Mouse (Mus musculus): Measurements from ENCODE around the gene Zfp410. TPM values are rescaled to one million over a fixed set of nuclear protein-coding genes. Genes with fewer than 3 reads are reported as not detected.
"Not testable (repeated sequence)": the region's sequence is repeated elsewhere in the genome, so short reads cannot be mapped to it uniquely, and the experiment has no call there.

The Zfp410 gene
- 10 to 100 TPM; 37.3 to 38.1 TPM for total RNA-seq (2021)

DNA sequence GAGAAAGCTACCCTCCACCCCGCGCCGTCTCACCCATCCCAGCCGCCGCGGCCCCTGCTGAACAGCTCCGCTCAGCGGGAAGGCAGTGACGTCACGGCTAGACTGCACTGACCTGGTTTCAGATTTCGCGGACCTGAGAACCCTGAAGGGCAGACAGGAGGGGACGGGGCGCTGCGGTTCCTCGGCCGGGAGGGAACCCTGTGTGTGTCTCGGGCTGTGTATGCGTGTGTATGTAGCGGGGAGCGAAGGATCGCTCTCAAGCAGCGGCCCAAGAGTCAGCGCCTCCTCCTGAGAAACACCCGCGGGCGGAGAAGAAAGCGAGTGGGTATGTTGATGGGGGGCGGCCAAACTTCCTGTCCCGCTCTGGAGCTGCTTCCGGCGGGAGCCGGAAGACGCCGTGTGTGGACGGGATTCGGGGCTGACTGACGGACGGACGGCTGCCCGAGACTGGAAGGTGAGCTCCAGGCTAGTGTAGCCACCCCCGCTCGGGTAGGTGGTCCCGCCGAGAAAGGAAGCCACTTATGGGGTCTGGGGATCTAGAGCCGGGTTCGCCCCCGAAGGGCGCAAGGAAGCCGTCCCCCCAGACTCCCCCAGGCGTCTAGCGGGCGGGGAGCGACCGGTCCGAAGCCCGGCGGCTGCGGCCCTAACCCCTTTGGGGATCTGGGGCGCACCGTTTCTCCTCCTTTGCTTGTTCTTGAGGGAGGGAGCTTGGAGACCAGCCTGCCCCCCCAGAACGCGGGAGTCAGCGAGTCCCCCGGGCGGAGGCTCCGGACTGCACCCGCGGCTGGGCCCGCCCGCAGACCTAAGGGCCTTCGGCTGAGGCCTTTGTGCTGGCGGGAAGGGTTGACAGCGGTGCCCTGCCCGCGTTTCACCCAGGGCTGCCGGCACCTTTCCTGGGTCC is at the start of gene Zfp410:
Gene Zfp410 (plus strand): TSS at position 132 of the 901 bp plus-strand sequence.
- peak; percentile 90 for DNase-seq

DNA sequence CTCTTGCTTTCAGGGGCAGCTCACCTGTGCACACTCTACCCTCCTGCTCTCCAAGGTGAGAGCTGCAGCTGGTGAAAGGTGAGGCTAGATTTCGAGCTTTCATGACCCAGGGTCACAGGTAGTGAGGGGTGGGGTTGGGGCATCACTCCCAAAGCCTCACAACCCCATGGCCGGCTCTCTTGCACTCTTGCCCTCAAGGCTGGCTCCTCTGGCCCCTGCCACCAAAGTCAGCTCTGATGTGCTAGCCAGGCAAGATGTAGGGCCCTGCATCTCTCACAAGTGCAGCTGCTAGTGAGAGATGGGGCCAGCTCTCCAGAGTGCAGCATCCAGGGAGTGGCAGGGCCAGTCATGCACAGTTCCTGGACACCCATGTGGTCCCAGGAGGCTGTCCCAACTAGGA is 49.4 kb upstream of the Zfp410 start:
- no peak for DNase-seq

DNA sequence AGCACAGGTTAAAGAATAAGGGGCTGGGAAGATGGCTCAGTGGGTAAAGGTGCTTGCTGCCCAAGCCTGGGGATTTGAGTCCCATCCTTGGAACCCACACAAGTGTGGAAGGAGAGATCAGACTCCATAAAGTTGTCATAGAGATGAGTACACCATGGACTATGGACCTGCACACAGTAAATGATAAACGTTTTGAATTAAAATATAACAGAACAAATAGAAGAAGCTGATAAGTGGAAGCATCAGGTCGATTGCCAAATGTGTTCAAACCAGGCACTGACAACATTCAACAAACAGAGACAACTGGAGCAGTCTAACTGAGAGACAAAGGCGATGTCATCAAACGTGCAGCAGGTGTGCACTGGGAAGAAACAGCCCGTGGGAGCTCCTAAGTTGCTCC is 43.3 kb upstream of the Zfp410 start:
- no peak for DNase-seq

DNA sequence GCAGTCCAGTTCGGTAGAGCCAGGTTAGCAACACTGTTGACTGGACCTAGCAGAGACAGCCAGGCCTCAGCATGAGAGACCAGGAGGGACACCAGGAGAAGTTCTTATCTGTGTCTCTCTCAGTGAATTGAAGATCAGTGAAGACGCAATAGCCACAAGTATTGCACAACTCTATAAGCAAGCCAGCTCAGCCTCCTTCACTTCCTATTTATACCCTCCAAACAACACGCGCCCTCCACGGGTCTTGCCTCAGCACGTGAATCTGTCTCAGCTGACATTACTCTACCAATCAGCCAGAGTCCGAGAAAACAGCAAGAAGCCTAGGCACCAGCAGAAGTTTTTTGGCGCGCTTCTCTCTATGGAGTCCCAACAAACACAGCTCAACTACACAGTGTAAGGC is 41.4 kb upstream of the Zfp410 start:
- DNase-seq: no peak

DNA sequence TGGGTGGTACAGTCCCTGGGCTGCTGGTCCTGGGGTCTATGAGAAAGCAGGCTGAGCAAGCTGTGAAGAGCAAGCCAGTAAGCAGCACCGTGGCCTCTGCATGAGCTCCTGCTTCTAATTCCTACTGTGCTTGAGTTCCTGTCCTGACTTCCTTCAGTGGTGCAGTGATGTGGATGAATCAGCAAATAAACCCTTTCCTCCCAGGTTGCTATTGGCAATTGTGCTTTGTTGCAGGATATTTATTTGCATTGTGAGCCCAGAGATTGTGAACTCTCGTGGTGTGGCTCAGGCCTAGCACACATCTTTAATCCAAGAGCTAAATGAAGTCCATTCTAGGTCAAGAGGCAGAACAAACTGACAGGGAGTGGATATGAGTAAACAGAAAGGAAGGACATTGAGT is 40.4 kb upstream of the Zfp410 start:
- DNase-seq: no peak

DNA sequence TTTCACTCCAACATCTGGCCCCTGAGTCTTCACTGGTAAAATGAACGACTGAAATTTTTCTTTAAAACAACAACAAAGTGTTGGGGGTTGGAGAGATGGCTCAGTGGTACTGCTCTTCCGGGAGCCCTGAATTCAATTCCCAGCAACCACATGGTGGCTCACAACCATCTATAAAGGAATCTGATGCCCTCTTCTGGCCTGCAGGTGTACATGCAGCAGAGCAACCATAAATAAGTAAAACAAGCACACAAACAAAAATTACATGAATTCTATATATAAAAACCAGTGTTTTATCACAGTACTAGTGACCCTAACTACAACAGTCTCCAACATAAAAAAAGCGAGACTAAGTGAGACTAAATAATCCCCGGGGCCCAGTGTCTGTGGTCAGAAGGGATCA is 39.9 kb upstream of the Zfp410 start:
- DNase-seq: no peak

DNA sequence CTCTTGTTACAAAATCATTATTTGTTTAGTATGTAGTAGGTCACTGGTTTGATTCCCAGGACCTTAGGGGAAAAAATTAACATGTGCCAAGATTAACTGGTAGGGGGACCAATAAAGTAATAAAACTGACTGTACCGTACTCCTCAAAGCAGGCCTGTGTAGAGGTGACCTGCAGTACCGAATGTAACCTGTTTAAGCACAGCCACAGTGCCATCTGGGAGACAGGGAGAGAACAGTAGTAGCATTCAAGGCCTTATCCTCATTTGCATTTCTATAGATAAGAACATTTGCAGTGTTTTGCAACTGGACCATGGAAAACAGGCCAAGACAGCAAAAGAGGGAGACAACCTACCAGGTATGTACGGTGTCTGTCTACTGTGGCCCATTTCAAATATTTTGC is 38.8 kb upstream of the Zfp410 start:
- no peak for DNase-seq

DNA sequence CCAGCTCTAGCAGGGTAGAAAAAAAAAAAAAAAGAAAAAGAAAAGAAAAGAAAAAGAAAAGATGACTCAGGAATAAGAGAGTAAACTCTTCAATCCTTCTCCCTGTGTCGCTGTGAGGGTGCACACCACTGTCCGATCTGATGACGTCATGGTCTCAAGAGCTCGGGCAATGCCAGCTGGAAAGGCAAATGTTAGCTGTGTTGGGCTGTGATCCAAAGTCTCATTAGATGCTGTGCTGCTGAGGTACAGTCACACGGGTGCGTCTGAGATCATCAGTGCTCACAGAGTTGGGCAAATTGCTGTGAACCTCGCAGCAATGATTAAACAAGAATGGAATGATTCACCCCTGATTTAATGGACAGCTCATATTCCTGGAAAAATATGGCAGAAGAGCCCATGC is 37.8 kb upstream of the Zfp410 start:
- peak; percentile 35 for DNase-seq

DNA sequence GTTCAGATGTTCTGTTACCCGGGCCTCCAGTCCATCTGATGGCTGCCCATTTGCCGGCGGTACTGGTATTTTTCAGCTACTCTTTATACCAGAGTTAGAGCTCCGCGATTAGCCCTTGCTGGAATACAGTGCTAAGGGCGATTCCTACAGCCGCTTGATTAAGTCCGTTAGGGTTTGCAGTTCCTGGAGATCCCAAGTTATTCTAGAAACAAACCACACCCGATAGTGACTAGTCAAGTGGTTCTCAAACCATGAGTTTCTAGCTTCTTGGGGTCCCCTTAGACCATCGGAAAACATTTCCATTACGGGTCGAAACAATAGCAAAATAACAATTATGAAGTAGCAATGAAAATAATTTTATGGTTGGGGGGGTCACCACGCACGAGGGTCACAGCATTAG is 32.3 kb upstream of the Zfp410 start:
- no peak for DNase-seq

DNA sequence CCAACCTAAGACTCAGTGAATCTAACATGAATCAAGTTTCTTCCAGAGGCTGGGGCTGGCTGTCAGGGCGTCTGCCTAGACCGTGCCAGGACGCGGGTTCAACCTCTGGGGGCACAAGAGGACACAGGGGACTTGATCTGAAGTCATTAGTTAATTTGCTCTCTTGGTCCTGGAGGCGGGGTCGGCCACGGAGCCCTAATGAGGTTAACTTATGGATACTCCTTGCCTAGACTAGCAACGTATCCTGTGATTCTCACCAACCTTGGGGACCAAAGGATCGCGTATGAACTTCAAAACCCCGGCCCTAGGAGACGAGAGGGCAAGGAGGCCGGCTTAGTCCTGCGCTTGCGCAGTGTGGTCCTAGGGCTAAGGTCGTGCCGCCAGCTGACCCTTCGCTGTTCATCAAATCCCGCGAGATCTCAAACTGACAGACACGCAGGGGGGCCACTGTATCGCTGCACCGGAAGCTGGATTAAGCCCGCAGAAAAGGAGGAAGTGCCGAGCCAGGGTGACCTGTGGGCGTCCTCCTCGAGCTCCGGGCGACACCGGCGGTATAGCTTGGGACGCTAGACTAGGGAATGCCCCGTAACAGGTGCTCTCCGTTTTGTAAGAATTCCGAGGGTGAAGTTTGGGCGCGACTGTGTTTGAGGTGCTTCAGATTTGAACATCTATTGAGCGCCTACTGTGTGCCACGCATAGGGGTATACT is 31.6 kb upstream of the Zfp410 start, which contains the start of gene Ptgr2:
Gene Ptgr2 (plus strand): TSS at position 348 of the 708 bp plus-strand sequence.
- peak; percentile 95 for DNase-seq

DNA sequence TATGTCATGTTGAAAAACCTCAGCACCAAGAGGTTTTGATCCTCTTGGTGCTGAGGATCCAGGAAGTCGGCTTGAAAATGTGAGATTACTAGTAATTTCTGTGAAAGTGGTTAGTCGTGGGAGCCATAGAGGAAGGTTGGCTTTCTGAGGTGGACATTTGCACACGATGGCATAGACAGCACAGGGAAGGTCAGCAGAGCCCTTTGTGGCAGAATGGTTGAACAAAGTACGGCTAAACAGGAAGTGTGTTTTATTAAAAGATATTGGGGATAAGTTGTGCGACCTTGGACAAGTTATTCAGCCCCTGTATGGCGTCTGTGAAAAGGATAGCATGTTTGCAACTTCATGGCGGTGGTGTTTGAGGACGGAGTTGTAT is 31.1 kb upstream of the Zfp410 start:
- no peak for DNase-seq

DNA sequence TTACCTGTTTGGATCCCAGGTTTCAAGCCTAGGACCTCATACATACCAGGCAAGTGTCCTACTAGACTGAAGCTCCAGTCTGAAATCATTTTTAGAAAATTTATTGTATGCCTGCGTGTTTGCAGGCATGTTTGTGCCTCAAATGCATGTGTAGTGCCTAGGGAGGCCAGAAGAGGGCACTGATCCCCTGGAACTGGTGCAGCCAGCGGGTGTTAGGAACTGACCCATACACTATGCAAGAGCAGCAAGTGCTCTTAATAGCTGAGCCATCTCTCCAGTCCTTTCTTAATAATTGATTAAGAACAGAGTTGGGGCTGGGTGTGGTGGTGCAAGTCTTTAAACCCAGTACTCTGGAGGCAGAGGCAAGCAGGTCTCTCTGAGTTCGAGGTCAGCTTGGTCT is 28.2 kb upstream of the Zfp410 start:
- DNase-seq: peak; percentile 67

DNA sequence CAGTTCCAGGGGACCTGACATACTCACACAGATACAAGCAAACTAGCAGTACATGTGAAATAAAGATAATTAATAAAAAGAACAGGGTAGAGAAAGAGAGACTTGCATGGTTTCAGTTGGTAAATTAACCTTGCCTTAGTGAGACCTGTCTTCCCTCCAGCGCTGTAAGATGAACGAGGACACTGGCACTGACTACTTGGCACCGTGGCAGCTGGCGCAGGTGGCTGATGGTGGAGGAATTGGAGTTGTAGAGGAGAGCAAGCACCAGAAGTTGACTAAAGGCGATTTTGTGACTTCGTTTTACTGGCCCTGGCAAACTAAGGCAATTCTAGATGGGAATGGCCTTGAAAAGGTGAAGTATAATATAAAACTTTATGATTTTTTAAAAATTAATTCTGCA is 18.8 kb upstream of the Zfp410 start:
- DNase-seq: no peak

DNA sequence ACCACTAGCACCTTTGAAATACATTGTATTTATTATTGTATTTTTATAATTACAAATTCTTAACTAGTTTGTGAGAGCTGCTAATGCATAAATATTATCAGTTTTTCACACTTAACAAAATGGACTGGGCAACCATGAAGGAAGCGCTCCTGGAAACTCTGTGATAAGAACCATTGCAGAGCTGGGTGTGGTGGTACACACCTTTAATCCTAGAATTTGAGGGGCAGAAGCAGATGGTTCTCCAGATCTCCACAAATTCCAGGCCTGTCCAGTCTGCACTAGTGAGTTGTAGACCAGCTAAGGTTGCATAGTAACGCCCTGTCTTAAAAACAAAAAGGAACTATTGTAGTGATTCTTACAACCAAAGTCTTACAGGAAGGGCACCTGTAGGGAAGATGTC is 17.4 kb upstream of the Zfp410 start:
- DNase-seq: no peak

DNA sequence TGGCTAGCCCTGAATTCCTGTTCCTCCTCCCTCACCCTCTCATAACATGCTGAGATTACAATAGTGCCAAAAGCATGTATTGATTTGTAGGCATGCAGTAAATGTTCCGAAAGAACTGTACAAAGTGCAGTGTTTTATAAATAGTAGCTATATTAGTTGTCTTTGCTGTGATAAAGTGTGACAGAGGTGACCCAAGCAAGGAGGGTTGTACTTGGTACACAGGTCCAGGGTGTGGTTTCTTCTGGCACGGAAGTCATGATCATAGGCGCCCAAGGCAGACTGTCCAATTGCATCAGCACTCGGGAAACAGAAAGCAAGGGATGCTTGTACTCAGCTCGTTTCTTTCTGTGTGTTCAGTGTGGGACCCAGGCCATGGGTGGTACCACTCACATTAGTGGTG is 12.6 kb upstream of the Zfp410 start:
- DNase-seq: no peak

DNA sequence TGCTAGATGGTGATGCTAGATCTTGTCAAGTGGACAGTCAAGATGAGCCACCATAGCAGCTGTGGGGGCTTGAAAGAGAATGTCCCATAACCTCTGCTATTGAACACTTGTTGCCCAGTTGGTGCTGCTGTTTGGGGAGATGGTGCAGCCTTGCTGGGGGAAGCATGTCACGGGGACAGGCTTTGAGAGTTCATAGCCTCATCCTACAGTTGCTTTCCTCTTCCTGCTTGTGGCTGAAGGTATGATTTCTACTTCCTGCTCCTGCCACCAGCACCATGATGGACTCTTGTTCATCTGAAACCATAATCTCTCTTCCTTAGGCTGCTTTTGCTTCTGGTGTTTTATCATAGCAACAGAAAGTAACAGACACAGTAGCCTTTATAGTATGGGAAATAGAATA is 12.1 kb upstream of the Zfp410 start:
- DNase-seq: no peak

DNA sequence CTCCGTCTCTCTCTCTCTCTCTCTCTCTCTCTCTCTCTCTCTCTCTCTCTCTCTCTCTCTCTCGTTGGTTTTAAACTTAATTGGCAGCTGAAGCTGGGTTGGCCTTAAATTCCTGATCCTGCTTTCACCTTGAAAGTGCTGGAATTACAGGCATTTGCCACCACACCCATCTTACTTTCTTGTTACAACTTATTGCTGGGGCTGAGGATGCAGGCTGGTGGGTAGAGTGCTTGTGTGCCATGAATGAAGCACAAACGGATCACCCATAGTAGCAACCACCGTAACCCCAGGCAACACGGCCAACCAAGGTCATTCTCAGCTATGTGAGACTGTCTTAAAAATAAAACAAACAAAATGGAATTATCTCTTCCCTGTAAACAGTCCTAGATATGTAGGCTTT is 5.3 kb upstream of the Zfp410 start:
- DNase-seq: no peak

DNA sequence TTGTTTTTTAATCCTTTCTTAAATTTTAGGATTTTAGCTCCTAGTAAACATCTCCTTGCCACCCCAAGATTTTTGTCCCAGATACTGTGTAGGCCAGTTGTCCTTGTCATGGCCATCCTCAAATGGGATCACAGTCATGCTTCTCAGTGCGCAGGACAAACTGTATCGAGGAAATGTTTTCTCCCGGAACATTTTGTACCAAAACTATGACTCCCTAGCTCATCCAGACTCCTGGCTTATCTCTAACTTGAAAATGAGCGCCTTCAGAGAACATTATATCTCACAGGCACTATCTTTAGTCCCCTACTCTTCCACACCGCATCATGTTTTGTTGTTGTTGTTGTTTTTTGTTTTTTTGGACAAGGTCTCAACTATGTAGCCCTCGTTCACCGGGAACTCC is 646 bp upstream of the Zfp410 start:
- DNase-seq: no peak

DNA sequence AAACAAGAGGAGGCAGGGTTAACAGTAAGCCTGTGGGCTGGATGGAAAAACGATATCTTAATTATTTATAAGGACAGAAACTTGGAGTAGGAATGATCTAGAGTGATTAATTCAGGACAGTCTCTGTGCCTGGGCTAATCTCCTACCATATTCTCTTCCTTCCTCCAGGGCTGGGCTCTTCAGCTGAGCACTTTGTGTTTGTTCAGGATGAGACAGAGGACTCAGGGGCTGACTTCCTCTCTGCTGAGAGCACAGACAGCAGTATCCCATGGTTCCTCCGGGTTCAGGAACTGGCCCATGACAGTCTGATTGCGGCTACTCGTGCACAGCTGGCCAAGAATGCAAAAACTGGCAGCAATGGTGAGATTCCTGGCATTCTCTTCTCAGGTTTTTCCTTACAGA is 10.5 kb downstream of the Zfp410 start:
- peak; percentile 64 for DNase-seq

DNA sequence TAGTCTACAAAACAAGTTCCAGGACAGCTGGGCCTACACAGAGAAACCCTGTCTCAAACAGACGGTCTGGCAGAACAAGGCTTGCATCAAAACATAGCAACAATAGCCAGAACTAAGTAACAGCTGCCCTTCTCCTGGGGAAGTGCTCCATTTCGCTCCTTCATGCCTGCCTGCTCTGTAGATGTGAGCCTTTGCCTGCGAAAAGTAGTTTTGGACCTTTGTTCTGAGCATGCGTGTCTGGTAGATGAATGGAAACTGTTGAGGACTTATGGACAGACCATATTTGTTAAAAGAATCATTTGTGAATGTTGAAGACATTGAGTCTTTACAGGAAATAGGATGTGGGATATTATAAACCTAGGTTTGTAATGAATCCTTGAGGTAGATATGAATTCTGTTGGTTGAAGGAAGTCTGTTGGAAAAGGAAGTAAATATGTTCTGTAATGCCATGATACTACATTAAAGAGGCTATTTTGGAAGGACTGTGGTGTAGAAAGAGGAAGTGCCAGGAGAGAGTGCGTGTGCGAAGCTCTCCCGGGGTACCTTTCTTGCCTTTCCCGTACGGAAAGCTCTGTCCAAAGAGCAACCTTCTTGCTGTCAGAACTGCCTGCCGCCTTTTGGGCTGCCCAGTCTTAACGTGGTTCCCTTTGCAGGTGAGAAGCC is 20.4 kb downstream of the Zfp410 start:
- DNase-seq: no peak

DNA sequence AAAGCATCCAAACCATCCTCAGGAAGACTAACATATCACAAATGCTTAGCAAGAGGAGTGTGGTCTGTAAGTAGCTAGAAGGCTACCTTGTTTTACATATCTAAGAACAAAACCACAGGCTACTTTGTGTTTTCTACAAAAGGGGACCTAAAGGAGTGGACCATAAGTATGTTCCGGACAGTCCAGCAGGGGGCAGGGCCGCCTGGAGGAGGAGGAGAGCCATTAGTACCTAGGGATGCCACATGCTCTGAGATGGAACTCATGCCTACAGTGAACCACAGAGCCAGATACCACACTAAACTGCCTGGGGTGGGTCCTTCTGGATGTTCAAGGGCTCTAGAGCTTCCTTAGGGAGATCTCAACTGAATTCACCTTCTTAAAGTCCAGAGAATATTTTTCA is 30.5 kb downstream of the Zfp410 start:
- DNase-seq: peak; percentile 50

DNA sequence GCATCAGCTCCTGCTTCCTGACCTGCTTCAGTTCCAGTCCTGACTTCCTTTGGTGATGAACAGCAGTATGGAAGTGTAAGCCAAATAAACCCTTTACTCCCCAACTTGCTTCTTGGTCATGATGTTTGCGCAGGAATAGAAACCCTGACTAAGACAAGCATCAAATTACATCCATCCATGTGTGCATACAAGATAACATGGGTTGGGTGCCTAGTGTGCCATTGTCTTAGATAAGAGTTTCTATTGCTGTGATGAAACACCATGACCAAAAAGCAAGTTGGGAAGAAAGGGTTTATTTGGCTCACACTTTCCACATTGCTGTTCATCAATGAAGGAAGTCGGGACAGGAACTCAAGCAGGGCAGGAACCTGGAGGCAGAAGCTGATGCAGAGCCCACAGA is 42.0 kb downstream of the Zfp410 start:
- not testable (repeated sequence) for DNase-seq

Data from heart, postnatal 4 days (tissue).